Mouse (Mus musculus): ENCODE measurements around the gene Lhfpl5.

- TF ChIP-seq CTCF (IDR thresholded peaks at IDR 0.05; ENCODE audit: low read depth, low read length) (no peak), POLR2A (IDR thresholded peaks at IDR 0.05; ENCODE audit: borderline replicate concordance, low read depth, low read length) (no peak)
Measured at GRCm38 (mm10) chr17:28617636-28618035, 42.2 kb downstream of the Lhfpl5 start.

Data from bone marrow macrophage, adult 2 months (primary cell).